Mouse (Mus musculus) brain, embryonic 14.5 days (tissue): ENCODE measurements around the gene Sh2d5.

Experiments used
- CTCF ChIP-seq: fragments of 200-500 bp; IDR thresholded peaks from 2 replicates; pipeline ENCODE4 v1.5.1; 2012; ENCODE audit warnings: inconsistent platforms, mild to moderate bottlenecking, moderate library complexity, borderline replicate concordance; ENCODE audit not compliant: insufficient read depth, insufficient read length; ENCODE audit errors: extremely low read depth
- POLR2A ChIP-seq: fragments of 200-500 bp; IDR thresholded peaks from 2 replicates; pipeline ENCODE4 v1.6.1; 2012; ENCODE audit warnings: mild to moderate bottlenecking, inconsistent platforms, borderline replicate concordance; ENCODE audit not compliant: poor library complexity, insufficient read depth, insufficient read length, severe bottlenecking; ENCODE audit errors: extremely low read depth

DNA sequence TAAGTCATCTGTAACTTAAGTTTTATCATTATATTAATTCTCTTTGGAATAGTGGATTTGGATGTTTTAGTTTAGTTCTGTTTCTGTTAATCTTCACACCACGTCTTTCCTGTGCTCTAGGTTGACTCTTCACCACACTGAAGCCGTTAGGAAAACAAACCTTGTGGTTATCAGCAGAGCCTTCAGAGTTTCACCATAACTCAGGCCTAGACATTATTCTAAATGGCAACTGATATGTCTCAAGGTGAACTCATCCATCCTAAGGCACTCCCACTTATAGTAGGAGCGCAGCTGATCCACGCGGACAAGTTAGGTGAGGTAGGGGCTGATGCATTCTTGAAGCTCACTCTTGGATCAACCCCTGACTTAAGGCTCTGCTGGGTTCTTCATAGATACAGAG lies 28.8 kb upstream of the Sh2d5 start:
- TF ChIP-seq CTCF = no peak
- no peak for TF ChIP-seq POLR2A
